Mouse (Mus musculus) bone marrow, adult 2 months (tissue): Measurements from ENCODE around the gene Ferd3l. TPM values are rescaled to one million over a fixed set of nuclear protein-coding genes. Genes with fewer than 3 reads are reported as not detected.

Source experiments
- H3K27ac ChIP-seq: fragments of 200-500 bp; 2 replicates; pipeline ENCODE4 v1.5.1; 2012; ENCODE audit warnings: low read depth, mild to moderate bottlenecking, control low read depth, inconsistent platforms, low read length; ENCODE audit not compliant: control insufficient read depth, poor library complexity, insufficient read depth
- H3K4me1 ChIP-seq: fragments of 200-500 bp; 2 replicates; pipeline ENCODE4 v1.6.1; 2011; ENCODE audit warnings: low read length; ENCODE audit not compliant: control insufficient read depth, insufficient read depth
- H3K4me3 ChIP-seq: fragments of 200-500 bp; replicated peaks from 2 replicates; pipeline ENCODE3; 2011; ENCODE audit warnings: mild to moderate bottlenecking, low read depth, low read length, control low read depth; ENCODE audit not compliant: control insufficient read depth
- CTCF ChIP-seq: fragments of 200-500 bp; IDR thresholded peaks from 2 replicates; pipeline ENCODE4 v1.5.1; 2011; ENCODE audit warnings: low read length, control low read depth; ENCODE audit not compliant: control insufficient read depth, insufficient read depth
- POLR2A ChIP-seq: fragments of 200-500 bp; IDR thresholded peaks from 2 replicates; pipeline ENCODE4 v1.6.1; 2011; ENCODE audit warnings: low read depth, mild to moderate bottlenecking, control low read depth, low read length, borderline replicate concordance; ENCODE audit not compliant: control insufficient read depth
- WGBS: fragments of 180-500 bp; shearing (Covaris S2); methylation state at CpG from one replicate; pipeline ENCODE4 v1.1.7; 2018; 5-methylcytosine and 5-hydroxymethylcytosine counted together
- polyA plus RNA-seq: library from polyadenylated mRNA; stranded (reverse); fragments of >200 nt; gene quantifications from 2 replicates; pipeline ENCODE4 v1.2.4, GENCODE M21; 2011; ENCODE audit warnings: low replicate concordance; ENCODE audit not compliant: missing spikeins, insufficient read depth, insufficient read length

The Ferd3l gene
- polyA plus RNA-seq, 1 experiment: not detected

DNA sequence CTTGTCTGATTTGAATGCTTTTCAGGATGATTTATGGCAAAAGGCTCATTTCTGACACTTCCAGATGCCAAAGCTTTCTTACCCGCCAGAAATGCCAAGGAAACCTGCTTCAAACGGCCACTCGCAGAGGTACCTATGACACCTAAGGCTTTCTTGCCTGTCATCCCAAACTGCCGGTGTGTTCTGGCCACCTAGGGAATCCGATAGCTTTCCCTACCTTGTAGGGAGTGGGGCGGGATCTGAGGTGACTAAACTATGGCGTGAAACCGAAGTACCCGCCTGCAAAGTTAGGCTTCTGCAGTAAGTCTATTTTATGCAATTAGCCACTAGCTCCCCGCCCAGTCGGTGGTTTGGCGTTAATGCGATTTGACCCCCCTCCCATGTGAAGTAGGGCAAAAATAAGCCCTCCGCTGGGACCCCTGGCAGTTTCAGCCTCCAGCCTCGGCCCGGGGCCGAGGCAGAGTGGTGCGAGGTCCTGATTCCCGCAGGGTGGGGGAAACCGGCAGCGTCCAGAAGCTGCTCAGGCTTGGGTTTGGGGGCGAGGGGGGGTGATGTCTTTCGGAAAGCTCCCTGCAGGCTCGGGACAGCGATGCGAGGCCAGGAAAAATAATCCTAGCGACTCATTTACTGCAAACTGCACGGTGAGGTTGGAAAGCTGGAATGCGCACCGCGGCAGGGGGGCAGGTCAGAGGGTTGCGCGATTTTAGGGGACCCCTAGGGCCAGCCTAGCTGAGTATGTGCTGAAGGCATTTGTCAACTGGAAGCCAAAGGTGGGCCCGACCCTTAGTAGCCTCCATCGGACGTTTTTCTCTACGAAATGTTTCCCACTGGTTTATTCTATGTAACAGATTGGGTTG, 40.0 kb downstream of the Ferd3l start:
- 6% methylated on average over 37 of the region's 37 CpGs for WGBS
- TF ChIP-seq CTCF (no peak), POLR2A (no peak)
- Histone ChIP-seq H3K27ac (no peak overlapping the region), H3K4me1 (no peaks in the 10 kb centered on the region), H3K4me3 (no peak overlapping the region)

DNA sequence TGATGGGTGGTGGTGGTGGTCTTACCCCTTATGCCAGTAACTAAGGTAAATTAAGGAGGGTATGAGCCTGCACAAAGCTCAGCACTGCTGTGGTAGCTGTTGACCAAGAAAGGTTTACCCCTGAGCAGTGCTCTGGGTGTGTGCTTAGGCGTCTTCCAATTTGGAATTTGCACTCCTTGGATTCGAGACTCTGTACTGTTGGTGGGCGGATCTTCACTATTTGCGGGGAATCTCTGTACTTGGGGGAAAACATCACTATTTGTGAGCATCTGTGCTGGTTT, 40.6 kb downstream of the Ferd3l start:
- H3K27ac ChIP-seq: no peak overlapping the region
- TF ChIP-seq CTCF (no peak), POLR2A (no peak)
- 22% methylated on average over 4 of the region's 4 CpGs for WGBS
- H3K4me1 ChIP-seq: no peaks in the 10 kb centered on the region
- no peak overlapping the region for H3K4me3 ChIP-seq

Other genes with a start within 250 kb of the Ferd3l start
- 1.2 TPM in 1 of 2 replicates, not detected in the other for gene Twist1, start 29.2 kb downstream of the Ferd3l start, polyA plus RNA-seq